Mouse (Mus musculus) brown adipose tissue, adult 24 weeks (tissue): ENCODE data around the gene Gli2. TPM values are rescaled to one million over a fixed set of nuclear protein-coding genes. Genes with fewer than 3 reads are reported as not detected.

Source experiments
- H3K27ac ChIP-seq: fragments of 200-500 bp; replicated peaks from 2 replicates; pipeline ENCODE4 v1.5.1; 2012; ENCODE audit warnings: low read depth, mild to moderate bottlenecking, low read length
- H3K4me1 ChIP-seq: fragments of 200-500 bp; 2 replicates; pipeline ENCODE4 v1.6.1; 2012; ENCODE audit warnings: low read length, mixed read lengths; ENCODE audit not compliant: control insufficient read depth, insufficient read depth, insufficient read length
- H3K4me3 ChIP-seq: fragments of 200-500 bp; 2 replicates; pipeline ENCODE4 v1.5.1; 2012; ENCODE audit warnings: low read depth, mild to moderate bottlenecking, low read length, moderate library complexity; ENCODE audit not compliant: insufficient read depth
- polyA plus RNA-seq: library from polyadenylated mRNA; stranded (reverse); fragments of >200 nt; gene quantifications from 2 replicates; pipeline ENCODE4 v1.2.4, GENCODE M21; 2012; ENCODE audit not compliant: missing spikeins, insufficient read depth, insufficient read length

Gli2 gene
- polyA plus RNA-seq, 1 experiment, result 0.48 TPM

DNA sequence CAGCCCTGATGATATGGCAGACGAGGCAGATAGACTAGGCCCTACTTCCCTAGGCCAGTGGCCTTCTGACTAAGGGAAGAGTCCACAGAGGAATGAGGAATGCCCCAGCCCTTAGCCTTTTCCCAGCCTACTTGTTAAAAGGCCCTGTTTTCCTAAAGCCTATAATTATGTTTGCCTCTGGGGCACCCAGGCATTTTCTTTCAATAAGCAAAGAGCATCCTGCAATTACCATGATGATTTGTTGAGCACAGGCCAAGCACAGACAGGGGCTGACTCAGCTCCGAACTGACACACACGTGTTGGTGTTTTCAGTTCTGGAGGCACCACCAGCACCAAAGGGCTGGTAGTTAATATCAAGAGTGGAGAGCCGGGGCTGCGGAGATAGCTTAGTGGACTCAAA, 162.0 kb downstream of the Gli2 start:
- Histone ChIP-seq H3K4me1 (no peaks in the 10 kb centered on the region), H3K27ac (no peak overlapping the region), H3K4me3 (no peak overlapping the region)

DNA sequence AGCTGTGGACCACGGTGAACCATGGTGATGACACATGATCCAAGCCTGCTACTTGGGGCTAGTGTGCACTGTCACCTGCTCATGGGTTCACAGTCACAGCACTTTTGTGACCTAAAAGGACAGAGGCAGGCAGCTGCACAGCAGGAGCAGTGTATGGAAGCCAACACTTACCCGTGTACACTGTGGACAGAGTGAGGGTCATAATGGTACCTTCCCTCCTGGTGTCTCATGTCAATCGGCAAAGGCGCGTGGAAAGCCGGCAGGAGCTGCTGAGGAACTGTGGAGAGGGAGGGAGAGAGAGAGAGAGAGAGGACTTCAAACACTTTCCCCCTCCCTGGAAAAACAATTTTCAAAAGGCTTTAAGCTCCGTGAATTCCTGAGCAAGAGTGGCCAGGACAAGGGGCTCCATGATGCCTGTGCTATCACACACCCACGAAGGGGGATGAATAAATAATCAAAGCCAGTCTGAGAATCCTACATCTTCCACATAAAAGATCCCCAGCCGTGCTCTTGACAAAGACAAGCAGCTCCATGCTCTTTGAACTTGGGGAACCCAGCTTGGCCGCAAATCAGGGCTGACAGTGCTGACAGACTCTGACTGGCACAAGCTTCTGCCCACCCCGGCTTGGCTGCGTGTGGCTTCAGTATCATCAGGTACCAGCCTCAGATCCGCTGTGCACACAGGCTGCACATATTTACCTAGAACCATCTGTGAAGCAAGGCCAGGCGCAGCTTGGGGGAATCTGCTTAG, 163.1 kb downstream of the Gli2 start:
- no peaks in the 10 kb centered on the region for H3K4me1 ChIP-seq
- no peak overlapping the region for H3K4me3 ChIP-seq

DNA sequence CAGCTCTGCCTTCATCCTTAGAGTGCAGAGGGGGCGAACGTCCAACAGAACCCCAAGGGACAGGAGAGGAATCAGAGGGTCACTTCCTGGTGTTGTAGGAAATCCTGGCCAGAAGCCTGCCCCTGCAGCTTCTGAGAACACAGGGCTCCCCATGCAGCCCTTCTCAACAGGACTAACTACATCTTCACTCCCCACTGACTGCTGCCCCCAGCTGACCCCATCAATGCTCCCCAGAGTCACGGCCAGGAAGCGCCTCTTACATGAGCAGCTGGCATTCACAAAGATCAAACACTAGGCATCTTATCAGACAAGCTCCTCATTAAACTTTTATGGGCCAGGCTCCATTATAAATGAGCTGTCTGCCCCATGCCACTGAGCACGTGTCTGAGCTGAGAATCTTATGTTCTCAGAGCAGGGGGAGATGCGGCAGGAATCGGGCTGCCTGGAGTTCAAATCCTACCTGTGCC, 172.6 kb downstream of the Gli2 start:
- no peak overlapping the region for H3K27ac ChIP-seq
- H3K4me1 ChIP-seq, result peaks cover 6% of the 10 kb centered on the region; the same call in 1 of the 2 replicates
- H3K4me3 ChIP-seq, result no peak overlapping the region

More for the DNA sequence above, 163.1 kb downstream of the Gli2 start:
- no peak overlapping the region for H3K27ac ChIP-seq

DNA sequence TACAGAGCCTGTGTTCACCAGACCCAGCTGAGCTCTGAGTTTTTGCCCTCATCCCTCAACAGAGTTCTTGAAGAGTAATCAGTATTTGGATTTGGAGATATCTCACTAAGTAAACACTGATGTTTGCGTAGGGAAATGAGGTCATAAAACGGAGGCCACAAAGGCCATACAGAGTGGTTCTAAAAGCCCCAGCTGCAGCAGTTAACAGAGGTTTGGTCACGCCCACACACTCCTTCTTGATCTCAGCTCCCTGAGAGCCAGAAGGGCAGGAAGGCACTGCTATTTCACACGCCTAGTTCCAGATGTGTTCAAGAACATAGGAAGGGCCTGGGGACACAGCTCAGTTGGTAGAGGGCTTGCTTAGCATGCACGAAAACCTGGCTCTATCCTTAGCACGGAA, 175.1 kb downstream of the Gli2 start:
- peaks cover 6% of the 10 kb centered on the region; the same call in 1 of the 2 replicates for H3K4me1 ChIP-seq
- H3K4me3 ChIP-seq, result no peak overlapping the region
- no peak overlapping the region for H3K27ac ChIP-seq

DNA sequence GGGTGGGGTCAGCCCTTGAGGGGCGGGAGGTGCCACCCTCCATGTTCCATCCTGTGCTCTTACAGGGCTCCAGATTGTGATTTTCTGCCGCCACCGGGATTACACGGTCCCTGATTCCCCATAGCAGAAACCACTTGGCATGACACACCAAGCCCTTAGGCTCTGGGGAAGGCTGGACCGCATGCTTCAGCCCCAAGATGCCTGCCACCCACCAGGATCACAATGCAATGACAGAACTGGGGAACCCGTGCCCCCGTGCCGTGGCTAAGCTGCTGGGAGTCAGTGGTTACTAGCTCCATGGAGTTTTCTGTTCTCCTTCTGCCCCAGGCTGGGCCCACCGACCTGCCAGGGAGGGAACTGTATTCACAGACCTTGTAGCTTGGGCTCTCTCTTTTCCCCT, 178.2 kb downstream of the Gli2 start:
- H3K4me3 ChIP-seq, result no peak overlapping the region
- H3K27ac ChIP-seq, result no peak overlapping the region
- no peaks in the 10 kb centered on the region for H3K4me1 ChIP-seq

DNA sequence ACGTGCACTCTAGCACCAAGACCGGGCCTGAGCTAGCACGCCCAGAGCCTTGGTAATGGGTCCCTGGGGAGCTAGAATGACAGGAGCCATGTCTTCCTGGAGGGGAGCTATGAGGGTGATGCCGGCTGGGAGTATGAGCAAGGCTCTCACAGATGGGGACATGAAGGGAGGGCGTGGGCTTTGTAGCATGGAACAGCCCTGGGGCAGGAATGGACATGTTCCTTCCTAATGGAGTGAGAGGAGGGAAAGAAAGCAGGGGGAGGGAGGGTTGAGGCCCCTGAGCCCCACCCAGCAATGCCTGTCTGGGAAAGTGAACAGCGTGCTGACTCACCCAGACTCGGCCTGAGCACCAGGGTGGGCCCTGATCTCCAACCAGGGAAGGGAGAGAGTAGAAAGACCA, 179.9 kb downstream of the Gli2 start:
- Histone ChIP-seq H3K27ac (no peak overlapping the region), H3K4me3 (no peak overlapping the region), H3K4me1 (no peaks in the 10 kb centered on the region)

DNA sequence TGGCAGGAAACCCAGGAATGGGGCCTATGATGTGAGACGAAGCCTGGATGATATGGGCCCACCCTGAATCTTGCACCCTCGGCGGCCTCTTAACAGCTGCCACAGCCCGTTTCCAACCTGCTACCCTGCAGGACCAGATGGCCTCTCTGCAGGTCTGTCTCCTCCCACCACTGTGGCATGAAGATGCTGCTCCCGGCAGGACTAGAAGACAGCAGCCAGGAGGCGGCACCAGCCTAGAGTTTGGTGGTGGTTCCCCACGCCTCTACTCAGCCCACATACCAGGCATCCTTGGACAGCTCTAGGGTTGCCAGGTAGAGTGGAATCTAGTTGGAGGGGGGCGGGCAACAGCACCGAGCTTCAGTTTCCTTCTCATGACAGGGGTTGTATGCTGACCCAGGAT, 188.7 kb downstream of the Gli2 start:
- H3K4me3 ChIP-seq, result no peak overlapping the region
- no peak overlapping the region for H3K27ac ChIP-seq
- no peaks in the 10 kb centered on the region for H3K4me1 ChIP-seq

DNA sequence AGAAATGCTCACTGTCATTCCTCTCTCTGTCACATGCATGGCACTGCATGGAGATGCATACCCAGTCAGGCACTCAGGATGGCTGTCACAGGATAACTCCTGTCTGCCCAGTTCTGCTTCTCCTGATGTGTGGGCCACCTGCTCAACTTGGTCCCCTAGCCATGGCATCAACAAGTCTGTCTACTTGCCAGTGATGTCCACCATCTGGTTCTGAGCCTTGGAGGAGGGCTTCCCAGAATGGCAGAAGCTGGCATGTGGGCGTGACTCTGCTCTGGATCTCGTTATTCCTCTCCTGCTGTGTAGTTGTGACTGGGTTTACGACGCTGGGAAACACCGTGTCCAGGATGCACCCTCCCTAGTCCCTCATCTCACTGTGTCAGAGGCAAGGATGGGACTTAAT, 189.4 kb downstream of the Gli2 start:
- H3K4me1 ChIP-seq, result no peaks in the 10 kb centered on the region

DNA sequence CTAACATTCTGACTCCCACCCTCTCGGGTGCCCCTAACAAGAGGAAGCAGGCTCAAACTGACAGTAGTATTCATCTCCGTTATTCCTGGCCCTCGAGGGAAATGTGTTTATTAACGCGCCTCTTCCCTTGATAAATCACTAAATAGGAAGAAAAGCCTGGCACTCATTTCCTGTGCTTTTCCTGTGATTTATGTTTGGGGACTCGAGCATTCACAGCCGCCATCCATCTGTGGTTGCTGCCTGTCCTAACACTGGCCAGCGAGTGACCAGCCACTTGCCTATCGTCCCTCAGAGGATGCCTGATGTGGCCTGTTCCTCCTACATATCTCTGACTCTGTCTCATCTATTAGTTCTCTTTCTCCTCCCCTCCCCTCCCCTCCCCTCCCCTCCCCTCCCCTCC, 195.3 kb downstream of the Gli2 start:
- no peak overlapping the region for H3K27ac ChIP-seq
- no peak overlapping the region for H3K4me3 ChIP-seq
- H3K4me1 ChIP-seq, result peaks cover 3% of the 10 kb centered on the region

More for the DNA sequence above, 189.4 kb downstream of the Gli2 start:
- Histone ChIP-seq H3K27ac (no peak overlapping the region), H3K4me3 (no peak overlapping the region)

DNA sequence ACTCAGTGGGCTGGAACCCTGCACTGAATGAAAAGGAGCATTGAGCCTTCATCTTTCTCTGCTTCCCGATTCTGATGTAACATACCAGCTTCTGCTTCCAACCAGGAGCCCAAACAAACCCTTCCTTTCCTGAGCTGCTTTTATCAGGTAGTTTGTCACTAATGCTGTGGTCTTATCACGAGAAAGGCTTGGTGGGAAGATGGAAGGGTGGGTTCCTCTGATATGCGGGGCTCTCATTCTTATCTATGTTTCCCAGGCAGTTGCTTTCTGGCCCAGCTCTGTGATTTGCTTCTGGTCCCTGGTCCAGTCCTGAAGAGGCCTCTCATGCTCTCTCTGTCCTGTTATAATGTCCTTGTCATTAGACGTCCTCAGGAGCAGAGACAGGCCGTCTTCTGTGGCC, 222.8 kb downstream of the Gli2 start:
- H3K4me1 ChIP-seq, result no peaks in the 10 kb centered on the region
- H3K4me3 ChIP-seq, result no peak overlapping the region
- H3K27ac ChIP-seq, result no peak overlapping the region

DNA sequence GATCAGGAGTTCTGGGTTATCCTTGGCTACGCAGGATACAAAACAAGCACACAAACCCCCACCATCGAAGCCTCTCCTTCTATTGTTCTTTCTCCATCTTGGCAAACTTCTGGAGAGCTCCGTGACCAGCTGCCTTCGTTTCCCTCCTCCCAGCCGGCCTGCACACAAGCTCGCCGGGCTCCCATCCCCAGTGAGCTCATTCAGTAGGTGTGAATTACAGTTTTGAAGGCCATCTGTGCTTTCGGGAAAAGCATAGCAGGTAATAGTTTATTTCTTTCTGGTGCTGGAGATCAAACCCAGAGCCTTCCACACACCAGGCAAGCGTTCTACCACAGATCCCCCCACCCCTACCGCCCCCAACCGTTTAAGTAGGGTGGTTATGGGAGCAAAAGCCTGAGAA, 226.8 kb downstream of the Gli2 start:
- Histone ChIP-seq H3K27ac (peak overlapping the region; percentile 69), H3K4me1 (no peaks in the 10 kb centered on the region), H3K4me3 (no peak overlapping the region)

DNA sequence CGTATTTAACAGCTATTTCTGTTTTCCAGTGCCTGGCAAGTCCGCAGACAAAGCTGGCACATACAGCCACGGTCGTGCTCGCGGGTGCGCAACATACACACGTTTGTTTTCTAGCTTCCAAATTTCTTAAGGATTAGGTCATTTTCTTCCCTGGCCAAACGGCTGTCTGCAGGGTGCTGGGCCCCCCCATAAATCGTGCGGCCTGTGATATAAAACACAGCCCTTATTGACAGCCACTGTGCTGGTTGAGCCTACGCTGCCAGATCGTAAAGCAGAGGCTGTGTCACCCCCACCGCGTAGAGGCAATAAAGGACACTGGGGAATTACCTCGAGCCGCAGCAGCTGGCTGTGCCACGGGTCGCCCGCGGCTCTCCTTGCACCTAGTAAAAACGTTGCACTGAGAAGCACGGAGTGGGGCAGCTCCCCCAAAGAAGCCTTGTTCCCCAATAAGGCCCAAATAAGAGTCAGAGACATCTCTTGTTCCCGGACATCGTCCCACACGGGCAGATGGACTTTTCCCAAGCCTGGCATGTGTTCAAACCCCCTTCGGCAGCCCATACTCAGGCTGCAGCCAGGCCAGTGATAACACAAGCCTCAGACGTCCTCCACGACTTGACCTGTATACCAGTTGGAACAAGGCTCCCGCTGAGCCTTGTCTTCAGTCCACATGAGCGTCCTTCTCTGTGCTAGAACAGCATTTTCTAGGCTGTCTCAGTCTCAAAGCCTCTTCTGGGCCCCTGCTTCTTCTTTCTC, 227.8 kb downstream of the Gli2 start:
- H3K4me3 ChIP-seq, result peak overlapping the region; percentile 26
- no peaks in the 10 kb centered on the region for H3K4me1 ChIP-seq
- H3K27ac ChIP-seq, result peak overlapping the region; percentile 69

DNA sequence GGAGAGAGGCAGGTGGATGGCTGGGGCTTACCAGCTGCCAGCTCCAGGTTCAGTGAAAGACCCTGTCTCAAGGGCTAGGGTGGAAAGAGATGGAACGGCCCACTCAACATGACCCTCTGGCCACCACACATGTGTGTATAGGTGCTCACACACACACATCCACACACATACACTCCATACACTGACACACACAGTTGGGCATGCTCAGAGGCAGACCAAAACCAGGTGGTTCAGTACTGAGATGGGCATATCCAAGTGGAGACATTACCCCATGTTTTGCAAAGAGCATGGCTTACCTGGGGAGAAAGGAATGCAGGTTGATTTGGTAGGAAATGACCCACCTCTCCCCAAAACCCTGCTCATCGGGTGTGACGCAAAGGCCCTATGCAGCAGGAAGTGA, 228.4 kb downstream of the Gli2 start:
- Histone ChIP-seq H3K27ac (no peak overlapping the region), H3K4me1 (no peaks in the 10 kb centered on the region), H3K4me3 (no peak overlapping the region)

DNA sequence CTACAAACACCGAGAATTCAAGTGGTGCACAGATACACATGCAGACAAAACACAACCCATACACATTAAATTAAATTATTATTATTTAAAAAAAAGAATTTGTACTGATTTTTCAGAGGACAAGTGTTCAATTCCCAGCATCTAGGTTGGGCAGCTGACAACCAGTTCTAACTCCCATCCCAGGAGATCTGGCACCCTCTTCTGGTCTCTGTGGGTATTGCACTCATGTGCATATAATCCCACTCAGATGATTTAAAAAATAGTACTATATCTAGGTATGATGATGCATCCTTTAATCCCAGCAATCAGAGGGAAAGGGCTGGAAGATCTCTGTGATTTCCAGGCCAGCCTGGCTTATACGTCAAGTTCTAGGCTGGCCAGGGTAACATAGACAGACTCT, 231.2 kb downstream of the Gli2 start:
- Histone ChIP-seq H3K4me1 (no peaks in the 10 kb centered on the region), H3K4me3 (no peak overlapping the region), H3K27ac (no peak overlapping the region)

DNA sequence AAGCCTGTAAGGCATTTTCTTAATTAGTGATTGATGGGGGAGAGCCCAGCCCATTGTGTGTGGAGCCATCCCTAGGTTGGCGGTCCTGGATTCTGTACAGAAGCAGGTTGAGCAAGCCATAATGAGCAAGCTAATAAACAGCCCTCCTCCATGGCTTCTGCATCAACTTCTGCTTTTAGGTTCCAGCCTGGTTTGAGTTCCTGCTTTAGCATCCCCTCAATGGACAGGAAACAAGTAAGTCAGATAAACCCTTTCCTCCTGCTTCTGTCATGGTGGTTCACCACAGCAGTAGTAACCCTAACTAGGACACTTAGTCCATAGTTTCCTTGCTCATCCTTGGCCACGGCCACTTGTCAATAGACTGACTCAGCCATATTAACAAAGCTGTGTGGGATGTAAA, 238.4 kb downstream of the Gli2 start:
- H3K4me3 ChIP-seq, result no peak overlapping the region
- no peaks in the 10 kb centered on the region for H3K4me1 ChIP-seq
- no peak overlapping the region for H3K27ac ChIP-seq

DNA sequence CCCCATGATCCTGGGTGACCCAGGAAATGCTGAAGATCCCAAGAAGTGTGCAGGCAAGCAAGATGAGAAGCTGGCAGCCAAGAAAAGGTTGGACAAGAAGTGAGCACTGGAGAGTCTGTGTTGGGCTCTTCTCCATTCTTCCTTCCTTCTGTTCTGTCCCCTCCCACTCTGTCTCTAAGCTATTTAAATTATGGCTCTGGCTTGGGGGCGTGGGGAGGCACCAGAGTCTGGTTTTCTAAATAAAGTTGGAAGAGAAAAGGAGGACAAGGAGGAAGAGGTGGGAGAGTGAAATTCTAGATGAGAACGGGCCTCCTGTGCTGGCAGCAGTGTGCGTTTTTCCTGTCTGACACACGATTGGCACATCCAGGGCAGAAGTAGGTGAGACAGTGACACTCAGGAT, 243.1 kb downstream of the Gli2 start:
- Histone ChIP-seq H3K27ac (no peak overlapping the region), H3K4me1 (no peaks in the 10 kb centered on the region), H3K4me3 (no peak overlapping the region)
